Mouse (Mus musculus) heart, postnatal 10 days (tissue): ENCODE measurements around the gene Wfdc8. TPM values are rescaled to one million over a fixed set of nuclear protein-coding genes. Genes with fewer than 3 reads are reported as not detected.

Source experiments
- DNase-seq, 2 experiments: peaks; one replicate each; pipeline ENCODE4 v3.0.0; 2021
- intact Hi-C: fragments of 180-260 bp; cut with DNase I; formaldehyde crosslinking; loops from one replicate; pipeline ENCODE4 v1.15.1; 2025
- total RNA-seq, 2 experiments: library from RNA; stranded (reverse); gene quantifications; 2 replicates each; pipeline ENCODE4 v1.2.3; 2021

Wfdc8 gene
- total RNA-seq, 2 experiments from 2014 or later, result not detected

GRCm38 (mm10) chr2:164563339-164564038 lies 49.9 kb downstream of the Wfdc8 start:
- DNase-seq, result peak; percentile 25 to 46
- intact Hi-C loops, result no loop called here

GRCm38 (mm10) chr2:164562391-164563188 lies 50.8 kb downstream of the Wfdc8 start, which contains the start of gene Wfdc2:
Gene Wfdc2 (plus strand): TSS chr2:164562413.
- intact Hi-C loops, result loop anchor here (1.0 kb wide), 1 partner anchor 145 kb away; no protein-coding TSS in a partner anchor
- no peak for DNase-seq

GRCm38 (mm10) chr2:164560106-164560505 lies 53.3 kb downstream of the Wfdc8 start:
- DNase-seq, result no peak
- intact Hi-C loops, result no loop called here

GRCm38 (mm10) chr2:164558991-164559645 lies 54.3 kb downstream of the Wfdc8 start:
- DNase-seq, result no peak
- intact Hi-C loops, result no loop called here

- no peak for DNase-seq
- intact Hi-C loops, result no loop called here
These were observed 55.0 kb downstream of the Wfdc8 start for GRCm38 (mm10) chr2:164558426-164558825.

GRCm38 (mm10) chr2:164551502-164551901 lies 61.9 kb downstream of the Wfdc8 start:
- intact Hi-C loops, result no loop called here

GRCm38 (mm10) chr2:164550895-164551269 lies 62.5 kb downstream of the Wfdc8 start:
- no peak for DNase-seq
- intact Hi-C loops, result no loop called here

More at GRCm38 (mm10) chr2:164551502-164551901, 61.9 kb downstream of the Wfdc8 start:
- DNase-seq, result no peak

GRCm38 (mm10) chr2:164549963-164550894 lies 63.2 kb downstream of the Wfdc8 start:
- intact Hi-C loops, result no loop called here
- no peak for DNase-seq

- intact Hi-C loops, result no loop called here
These were observed 64.1 kb downstream of the Wfdc8 start for GRCm38 (mm10) chr2:164549338-164549737.

More at GRCm38 (mm10) chr2:164549338-164549737, 64.1 kb downstream of the Wfdc8 start:
- no peak for DNase-seq

Other genes with a start within 250 kb of the Wfdc8 start
- gene Slpi, start 224.5 kb downstream of the Wfdc8 start, total RNA-seq, result under 1 TPM; 0.45 to 0.77 TPM
- gene Rbpjl, start 210.5 kb downstream of the Wfdc8 start, total RNA-seq, result not detected
- 1 to 10 TPM; 1.2 to 2.3 TPM for gene Matn4, start 208.5 kb downstream of the Wfdc8 start, total RNA-seq
- gene Sdc4, start 169.7 kb downstream of the Wfdc8 start, total RNA-seq, result 10 to 100 TPM; 24.3 to 39.3 TPM
- gene Sys1, start 156.7 kb downstream of the Wfdc8 start, total RNA-seq, result 10 to 100 TPM; 21.3 to 25.1 TPM
- 1 to 10 TPM; 5.5 to 7.4 TPM for gene Gm20458, start 152.7 kb downstream of the Wfdc8 start, total RNA-seq
- gene Trp53tg5, start 139.9 kb downstream of the Wfdc8 start, total RNA-seq, result not detected
- gene Dbndd2, start 127.5 kb downstream of the Wfdc8 start, total RNA-seq, result 10 to 100 TPM; 17.1 to 18.9 TPM
- 10 to 100 TPM; 56.4 to 56.8 TPM for gene Pigt, start 116.1 kb downstream of the Wfdc8 start, total RNA-seq
- gene Wfdc2, start 51.2 kb downstream of the Wfdc8 start, total RNA-seq, result 1 to 10 TPM in 1 of 2 experiments, under 1 TPM in 1; 0.84 to 1.0 TPM
- not detected for gene Spint3, start 40.2 kb downstream of the Wfdc8 start, total RNA-seq
- gene Wfdc6a, start 28.2 kb downstream of the Wfdc8 start, total RNA-seq, result not detected
- gene Eppin, start 20.0 kb downstream of the Wfdc8 start, total RNA-seq, result not detected
- not detected for gene Wfdc6b, start 104 bp downstream of the Wfdc8 start, total RNA-seq
- gene Wfdc16, start 25.2 kb upstream of the Wfdc8 start, total RNA-seq, result not detected
- not detected for gene Wfdc10, start 42.4 kb upstream of the Wfdc8 start, total RNA-seq
- gene Wfdc9, start 43.0 kb upstream of the Wfdc8 start, total RNA-seq, result not detected
- gene Wfdc11, start 60.5 kb upstream of the Wfdc8 start, total RNA-seq, result not detected
- not detected for gene Wfdc13, start 71.5 kb upstream of the Wfdc8 start, total RNA-seq
- not detected for gene Spint4, start 84.9 kb upstream of the Wfdc8 start, total RNA-seq
- not detected for gene Spint5, start 101.7 kb upstream of the Wfdc8 start, total RNA-seq
- under 1 TPM; 0.17 to 0.40 TPM for gene Wfdc3, start 132.3 kb upstream of the Wfdc8 start, total RNA-seq
- gene Dnttip1, start 132.4 kb upstream of the Wfdc8 start, total RNA-seq, result 10 to 100 TPM; 35.8 to 38.5 TPM
- gene Ube2c, start 156.3 kb upstream of the Wfdc8 start, total RNA-seq, result 10 to 100 TPM; 31.7 to 32.5 TPM
- gene Tnnc2, start 166.3 kb upstream of the Wfdc8 start, total RNA-seq, result under 1 TPM in 1 of 2 experiments, not detected in 1; 0.52 TPM
- 10 to 100 TPM; 25.9 to 26.3 TPM for gene Snx21, start 172.2 kb upstream of the Wfdc8 start, total RNA-seq
- gene Acot8, start 191.3 kb upstream of the Wfdc8 start, total RNA-seq, result 10 to 100 TPM; 12.6 to 13.4 TPM
- gene Zswim3, start 191.5 kb upstream of the Wfdc8 start, total RNA-seq, result 1 to 10 TPM; 2.1 to 2.9 TPM
- gene Zswim1, start 209.1 kb upstream of the Wfdc8 start, total RNA-seq, result 1 to 10 TPM; 5.2 to 5.3 TPM
- under 1 TPM; 0.55 to 0.69 TPM for gene Spata25, start 214.9 kb upstream of the Wfdc8 start, total RNA-seq
- 100 to 1,000 TPM; 108 to 116 TPM for gene Ctsa, start 219.2 kb upstream of the Wfdc8 start, total RNA-seq
- 10 to 100 TPM; 26.4 to 35.8 TPM for gene Neurl2, start 219.8 kb upstream of the Wfdc8 start, total RNA-seq
- 10 to 100 TPM; 39.1 to 40.9 TPM for gene Pltp, start 244.1 kb upstream of the Wfdc8 start, total RNA-seq